Mouse (Mus musculus) liver, embryonic 15.5 days (tissue): Measurements from ENCODE around the gene Arhgap40. TPM values are rescaled to one million over a fixed set of nuclear protein-coding genes. Genes with fewer than 3 reads are reported as not detected.

Experiments
- ATAC-seq: fragments of 200-750 bp; cut with Nextera tagmentation; 2 replicates; pipeline ENCODE4 v1.8.0; 2017; ENCODE audit warnings: moderate number of reproducible peaks, mild to moderate bottlenecking, moderate library complexity; ENCODE audit not compliant: insufficient read depth
- H3K27ac ChIP-seq: fragments of 300-500 bp; sonication (generic); replicated peaks from 2 replicates; pipeline ENCODE4 v1.5.1; 2015; ENCODE audit warnings: mild to moderate bottlenecking, inconsistent platforms
- H3K27me3 ChIP-seq: fragments of 300-500 bp; sonication (generic); 2 replicates; pipeline ENCODE4 v1.6.1; 2015; ENCODE audit warnings: mild to moderate bottlenecking, inconsistent platforms
- H3K36me3 ChIP-seq: fragments of 300-500 bp; sonication (generic); replicated peaks from 2 replicates; pipeline ENCODE4 v1.6.1; 2015; ENCODE audit warnings: moderate library complexity, mild to moderate bottlenecking, inconsistent platforms
- H3K4me1 ChIP-seq: fragments of 300-500 bp; sonication (generic); replicated peaks from 2 replicates; pipeline ENCODE4 v1.6.1; 2015; ENCODE audit warnings: inconsistent platforms
- H3K4me2 ChIP-seq: fragments of 300-500 bp; sonication (generic); 2 replicates; pipeline ENCODE4 v1.6.1; 2015; ENCODE audit warnings: moderate library complexity, mild to moderate bottlenecking, inconsistent platforms
- H3K4me3 ChIP-seq: fragments of 300-500 bp; sonication (generic); replicated peaks from 2 replicates; pipeline ENCODE4 v1.5.1; 2015; ENCODE audit warnings: mild to moderate bottlenecking, inconsistent platforms
- H3K9ac ChIP-seq: fragments of 300-500 bp; sonication (generic); 2 replicates; pipeline ENCODE4 v1.6.1; 2015; ENCODE audit warnings: moderate library complexity, mild to moderate bottlenecking, inconsistent platforms
- H3K9me3 ChIP-seq: fragments of 300-500 bp; sonication (generic); replicated peaks from 2 replicates; pipeline ENCODE4 v1.6.1; 2016; ENCODE audit warnings: inconsistent platforms
- WGBS: fragments of 180-500 bp; shearing (Covaris S2); methylation state at CpG from one replicate; pipeline ENCODE4 v1.1.7; 2015; ENCODE audit warnings: mixed read lengths; ENCODE audit not compliant: insufficient replicate concordance; 5-methylcytosine and 5-hydroxymethylcytosine counted together
- polyA plus RNA-seq: library from polyadenylated mRNA; unstranded; fragments of >200 nt; fragmentation: Nextera tagmentation; extraction: Ambion mirVana; gene quantifications from 2 replicates; pipeline ENCODE4 v1.2.1, GENCODE M21; 2015

Arhgap40 gene
- polyA plus RNA-seq, 1 experiment from 2014 or later = 0.09 TPM

DNA sequence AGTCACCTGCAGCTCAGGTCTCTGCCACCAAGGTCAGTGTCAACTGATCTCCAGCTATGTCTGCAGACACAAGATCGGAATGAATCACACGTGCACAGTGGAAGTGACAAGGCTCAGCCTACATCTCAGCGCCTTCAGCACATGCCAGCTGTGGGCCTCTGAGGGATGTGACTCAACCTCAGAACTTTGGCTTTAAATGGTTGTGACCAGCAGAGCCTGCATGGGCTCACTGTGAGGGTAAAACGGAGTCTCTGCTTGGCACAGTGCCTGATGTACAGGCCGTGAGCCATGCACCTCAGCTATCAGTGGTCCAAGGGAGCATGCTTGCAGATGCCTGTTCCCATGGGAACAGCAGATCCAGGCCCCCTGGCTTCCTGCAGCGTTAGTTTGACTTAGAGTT lies 6.0 kb downstream of the Arhgap40 start:
- Histone ChIP-seq H3K4me2 (no peak overlapping the region), H3K9ac (no peak overlapping the region), H3K27ac (no peak overlapping the region), H3K4me3 (no peak overlapping the region), H3K36me3 (no peaks in the 10 kb centered on the region), H3K4me1 (no peaks in the 10 kb centered on the region), H3K9me3 (no peaks in the 10 kb centered on the region), H3K27me3 (no peaks in the 10 kb centered on the region)
- ATAC-seq = no peak
- WGBS = 59% methylated on average over 6 of the region's 6 CpGs

DNA sequence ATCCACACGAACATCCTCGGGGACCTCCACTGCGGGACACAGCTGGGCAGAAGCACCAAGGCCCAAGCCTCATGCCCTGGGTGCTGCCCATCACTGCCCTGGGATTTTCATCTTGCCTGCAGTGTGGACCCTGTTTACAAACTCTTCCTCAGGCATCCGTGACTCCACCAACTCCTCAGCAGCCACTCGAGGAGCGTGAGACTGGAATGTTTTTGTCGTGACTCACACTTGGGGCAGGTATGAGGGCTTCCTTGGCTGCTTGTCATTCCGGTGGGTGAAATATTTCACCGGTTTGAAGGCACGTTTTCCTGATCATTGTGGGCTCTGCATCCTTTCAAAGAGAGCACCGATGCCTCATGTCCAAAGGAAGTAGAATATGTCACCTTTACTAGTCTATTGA lies 6.5 kb downstream of the Arhgap40 start:
- H3K27me3 ChIP-seq = no peaks in the 10 kb centered on the region
- no peaks in the 10 kb centered on the region for H3K36me3 ChIP-seq
- ATAC-seq = no peak
- H3K4me2 ChIP-seq = no peak overlapping the region
- H3K27ac ChIP-seq = no peak overlapping the region
- H3K9ac ChIP-seq = no peak overlapping the region
- H3K4me3 ChIP-seq = no peak overlapping the region
- no peaks in the 10 kb centered on the region for H3K4me1 ChIP-seq
- 61% methylated on average over 11 of the region's 11 CpGs for WGBS
- no peaks in the 10 kb centered on the region for H3K9me3 ChIP-seq

DNA sequence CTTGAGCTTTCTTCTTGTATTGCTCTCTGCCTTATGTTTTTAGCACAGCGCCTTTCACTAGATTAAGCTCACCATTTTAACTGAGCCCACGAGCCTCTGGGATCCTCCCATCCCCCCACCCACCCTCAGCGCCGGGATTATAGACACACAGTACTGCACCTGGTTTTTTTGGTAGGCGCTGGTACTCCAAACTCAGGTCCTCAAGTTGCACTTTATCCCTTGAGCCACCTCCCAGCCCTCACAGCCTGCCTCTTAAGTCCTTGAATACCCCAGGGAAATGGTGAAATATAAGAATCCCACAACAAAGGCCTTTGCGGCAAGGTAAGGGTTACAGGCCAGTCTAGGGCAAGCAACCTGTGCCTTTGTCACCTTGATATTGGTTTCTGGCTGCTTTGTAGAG lies 7.2 kb downstream of the Arhgap40 start:
- ATAC-seq = no peak
- Histone ChIP-seq H3K4me2 (no peak overlapping the region), H3K27me3 (no peaks in the 10 kb centered on the region)

DNA sequence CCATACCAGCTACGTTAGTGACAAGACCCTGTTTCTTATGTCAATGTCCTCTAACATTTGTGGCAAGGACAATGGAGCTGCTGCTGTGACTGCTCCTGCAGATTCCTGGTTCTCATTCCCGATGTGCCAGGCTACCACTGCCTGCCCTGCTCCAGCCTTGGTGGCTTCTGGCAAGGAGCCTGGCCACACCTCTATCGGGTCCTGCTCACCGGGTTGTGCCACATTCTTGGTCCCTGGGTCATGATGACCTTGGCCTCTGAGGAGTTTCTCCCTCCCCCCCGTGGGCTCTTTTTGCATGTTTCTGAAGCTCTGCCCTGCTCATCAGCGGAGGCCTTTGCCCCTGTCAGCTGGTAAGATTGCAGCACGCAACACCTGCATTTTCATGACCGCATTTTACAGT lies 10.5 kb downstream of the Arhgap40 start:
- no peaks in the 10 kb centered on the region for H3K36me3 ChIP-seq
- H3K9ac ChIP-seq = no peak overlapping the region
- H3K27ac ChIP-seq = no peak overlapping the region
- WGBS = 61% methylated on average over 8 of the region's 8 CpGs
- no peaks in the 10 kb centered on the region for H3K27me3 ChIP-seq
- no peak for ATAC-seq
- no peaks in the 10 kb centered on the region for H3K9me3 ChIP-seq
- H3K4me3 ChIP-seq = no peak overlapping the region
- no peaks in the 10 kb centered on the region for H3K4me1 ChIP-seq
- no peak overlapping the region for H3K4me2 ChIP-seq

More for the DNA sequence above, 7.2 kb downstream of the Arhgap40 start:
- Histone ChIP-seq H3K4me3 (no peak overlapping the region), H3K9me3 (no peaks in the 10 kb centered on the region), H3K4me1 (no peaks in the 10 kb centered on the region), H3K9ac (no peak overlapping the region), H3K36me3 (no peaks in the 10 kb centered on the region), H3K27ac (no peak overlapping the region)
- 66% methylated on average over 6 of the region's 6 CpGs for WGBS

DNA sequence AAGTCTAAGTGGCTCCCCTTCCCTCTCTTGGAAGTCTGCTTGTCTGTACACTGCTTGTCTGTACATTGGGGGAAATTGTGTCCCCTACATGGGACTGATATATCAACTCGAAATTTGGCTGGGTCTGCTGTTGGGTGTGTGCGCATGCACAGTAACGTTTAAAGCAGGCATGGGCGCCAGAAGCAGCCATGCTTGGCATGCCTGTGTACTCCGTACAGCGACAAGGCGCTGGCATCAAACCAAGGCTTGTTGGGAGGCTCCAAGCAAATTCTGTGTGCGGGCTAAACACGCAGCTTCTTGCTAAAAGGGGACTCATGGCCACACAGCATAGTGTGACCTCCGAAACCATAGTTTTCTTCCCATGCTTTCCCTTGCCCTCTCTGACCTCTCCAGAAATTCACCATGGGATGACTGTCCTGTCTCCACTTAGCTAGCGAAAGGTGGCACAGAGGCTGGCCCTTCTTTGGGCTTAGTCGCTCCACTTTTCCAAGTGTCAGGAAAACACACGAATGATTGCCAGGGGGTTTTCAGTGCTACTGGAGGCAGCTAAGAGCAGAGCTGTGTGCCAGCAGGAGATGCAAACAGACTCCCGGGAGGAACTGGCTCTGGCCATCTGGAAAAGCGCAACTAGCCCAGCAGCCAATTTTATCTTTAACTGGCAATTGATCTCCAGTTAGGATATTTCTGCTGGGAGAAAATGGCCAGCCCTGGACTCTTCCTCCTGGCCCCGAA lies 11.7 kb downstream of the Arhgap40 start:
- Histone ChIP-seq H3K9me3 (no peaks in the 10 kb centered on the region), H3K27me3 (no peaks in the 10 kb centered on the region), H3K4me3 (no peak overlapping the region), H3K27ac (no peak overlapping the region), H3K9ac (no peak overlapping the region), H3K4me1 (no peaks in the 10 kb centered on the region), H3K4me2 (no peak overlapping the region), H3K36me3 (no peaks in the 10 kb centered on the region)
- ATAC-seq = no peak
- 68% methylated on average over 16 of the region's 16 CpGs for WGBS

DNA sequence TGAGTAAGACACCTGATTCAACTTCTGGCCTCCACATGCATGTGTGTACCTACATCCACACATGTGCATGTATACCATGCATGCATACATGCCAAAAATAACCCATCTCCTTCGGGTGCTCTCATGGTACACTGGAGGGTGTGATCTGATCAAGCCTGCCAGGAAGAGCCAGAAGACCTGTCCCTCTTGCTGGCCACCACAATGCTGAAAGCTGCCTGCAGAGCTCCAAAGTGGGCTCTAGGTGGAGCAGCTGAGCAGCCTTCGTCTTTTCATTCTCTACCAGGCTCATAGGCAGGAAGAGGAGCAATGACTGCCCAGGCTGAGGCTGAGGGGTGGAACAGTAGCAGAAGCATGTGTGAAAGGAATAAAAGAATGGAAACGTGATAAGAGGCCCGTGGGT lies 21.5 kb downstream of the Arhgap40 start:
- no peaks in the 10 kb centered on the region for H3K27me3 ChIP-seq
- no peak overlapping the region for H3K27ac ChIP-seq
- H3K9ac ChIP-seq = no peak overlapping the region
- no peak overlapping the region for H3K4me3 ChIP-seq
- no peak for ATAC-seq
- no peaks in the 10 kb centered on the region for H3K9me3 ChIP-seq
- no peaks in the 10 kb centered on the region for H3K36me3 ChIP-seq
- no peak overlapping the region for H3K4me2 ChIP-seq
- WGBS = 4% methylated on average over 4 of the region's 4 CpGs
- H3K4me1 ChIP-seq = no peaks in the 10 kb centered on the region

DNA sequence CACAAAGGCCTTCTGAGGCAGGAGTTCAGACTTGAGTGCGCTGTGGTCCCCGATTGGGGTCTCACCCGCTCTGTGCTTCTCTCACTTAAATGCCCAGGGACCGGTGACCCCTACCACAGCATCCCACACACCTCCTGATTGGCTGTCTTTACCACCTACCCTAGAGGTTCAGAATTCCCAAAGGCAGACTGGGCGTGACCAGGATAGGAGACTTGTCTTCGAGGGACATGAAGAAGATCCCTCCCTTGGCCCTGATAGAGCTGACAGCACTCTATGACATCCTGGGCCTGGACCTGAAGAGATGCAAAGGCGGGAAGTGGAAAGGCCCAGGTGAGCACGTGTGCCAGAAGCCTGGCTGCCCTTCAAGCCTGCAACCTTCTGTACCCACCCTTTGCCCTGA lies 22.0 kb downstream of the Arhgap40 start:
- Histone ChIP-seq H3K4me1 (no peaks in the 10 kb centered on the region), H3K36me3 (no peaks in the 10 kb centered on the region), H3K27ac (no peak overlapping the region), H3K4me2 (no peak overlapping the region), H3K9me3 (no peaks in the 10 kb centered on the region), H3K27me3 (0 out of 2 replicates have a peak, but pooled peaks cover under 1% of the 10 kb centered on the region), H3K9ac (no peak overlapping the region), H3K4me3 (no peak overlapping the region)
- ATAC-seq = no peak
- WGBS = 57% methylated on average over 8 of the region's 8 CpGs

DNA sequence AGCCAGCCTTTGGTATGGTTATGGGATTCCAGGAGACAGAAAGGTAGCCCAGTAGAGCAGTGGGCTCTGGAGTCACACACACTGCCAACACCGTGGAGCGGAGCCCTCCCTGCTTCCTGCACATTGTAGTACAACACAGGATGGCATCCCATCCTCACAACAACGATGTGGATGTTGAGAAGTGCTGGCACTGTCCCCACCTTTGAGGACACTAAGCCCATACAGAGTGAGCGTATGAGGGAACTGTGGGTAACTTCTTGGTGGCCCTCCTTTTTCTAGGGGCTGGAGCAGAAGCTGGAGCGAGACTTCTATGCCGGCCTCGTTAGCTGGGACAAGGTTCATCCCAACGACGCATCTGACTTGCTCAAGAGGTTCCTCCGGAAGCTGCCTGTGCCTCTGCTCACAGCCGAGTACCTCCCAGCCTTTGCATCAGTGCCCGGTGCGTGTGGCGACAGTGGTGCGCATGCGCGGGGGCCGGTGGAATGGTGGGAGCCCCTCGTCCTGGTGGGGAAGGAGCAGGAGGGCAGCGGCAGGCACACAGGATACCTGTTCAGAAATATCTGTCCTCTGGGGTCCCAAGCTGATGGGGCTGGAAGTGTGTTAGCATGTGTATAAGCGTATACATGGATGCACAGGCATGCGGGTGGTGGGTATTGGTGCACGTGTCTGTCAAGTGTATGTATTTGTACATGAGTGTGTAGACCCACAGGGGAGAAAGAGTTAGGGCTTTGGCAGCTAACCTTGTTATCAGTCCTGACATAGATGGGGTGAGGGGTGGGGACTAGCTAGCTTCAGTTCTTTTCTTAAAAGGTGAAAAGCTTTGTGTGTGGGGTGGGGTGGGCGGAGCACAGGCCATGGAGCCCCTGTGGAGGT lies 27.1 kb downstream of the Arhgap40 start:
- no peaks in the 10 kb centered on the region for H3K36me3 ChIP-seq
- H3K9me3 ChIP-seq = no peaks in the 10 kb centered on the region
- H3K4me3 ChIP-seq = no peak overlapping the region
- H3K27ac ChIP-seq = no peak overlapping the region
- WGBS = 42% methylated on average over 24 of the region's 24 CpGs
- no peaks in the 10 kb centered on the region for H3K4me1 ChIP-seq
- peaks cover 5% of the 10 kb centered on the region; the same call in 1 of the 2 replicates for H3K27me3 ChIP-seq
- no peak overlapping the region for H3K4me2 ChIP-seq
- ATAC-seq = no peak
- H3K9ac ChIP-seq = no peak overlapping the region

DNA sequence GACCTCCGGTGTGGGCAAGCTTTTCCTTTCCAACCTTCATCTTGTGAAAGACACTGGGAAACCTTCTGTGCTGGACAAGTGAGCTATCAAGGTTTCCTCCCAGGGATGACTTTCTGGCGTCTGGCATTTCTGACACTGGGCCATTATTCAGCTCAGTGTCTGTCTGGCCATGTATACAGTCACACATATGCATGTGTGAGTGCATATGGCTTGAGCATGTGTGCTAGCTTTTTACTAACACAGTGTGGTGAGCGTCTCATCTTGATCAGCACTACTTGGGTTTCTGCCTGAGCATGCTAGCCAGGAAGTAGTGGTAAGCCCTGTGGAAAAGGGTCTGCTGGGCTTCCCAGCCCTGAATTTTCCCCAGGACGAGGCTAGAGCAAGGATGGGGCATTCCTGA lies 28.7 kb downstream of the Arhgap40 start:
- Histone ChIP-seq H3K4me3 (no peak overlapping the region), H3K9me3 (no peaks in the 10 kb centered on the region), H3K36me3 (no peaks in the 10 kb centered on the region), H3K27ac (no peak overlapping the region), H3K4me2 (no peak overlapping the region), H3K4me1 (no peaks in the 10 kb centered on the region), H3K9ac (no peak overlapping the region), H3K27me3 (peaks cover 5% of the 10 kb centered on the region; the same call in 1 of the 2 replicates)
- 34% methylated on average over 4 of the region's 4 CpGs for WGBS
- no peak for ATAC-seq

DNA sequence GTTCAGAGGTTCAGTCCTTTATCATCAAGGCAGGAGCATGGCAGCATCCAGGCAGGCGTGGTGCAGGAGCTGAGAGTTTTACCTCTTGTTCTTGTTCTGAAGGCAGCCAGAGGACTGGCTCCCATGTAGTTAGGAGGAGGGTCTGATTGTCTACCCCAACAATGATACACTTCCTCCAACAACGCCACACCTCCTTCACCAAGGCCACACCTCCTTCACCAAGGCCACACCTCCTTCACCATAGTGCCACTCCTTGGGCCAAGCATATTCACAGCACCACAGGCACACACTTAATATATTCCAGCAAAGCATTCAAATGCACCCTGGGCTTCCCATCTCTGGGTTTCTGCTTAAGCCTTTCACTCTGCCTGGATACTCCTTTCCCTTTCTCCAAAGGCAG lies 32.7 kb downstream of the Arhgap40 start:
- no peak for ATAC-seq
- Histone ChIP-seq H3K4me3 (no peak overlapping the region), H3K36me3 (no peaks in the 10 kb centered on the region), H3K4me2 (no peak overlapping the region), H3K27me3 (peaks cover 22% of the 10 kb centered on the region), H3K4me1 (no peaks in the 10 kb centered on the region), H3K27ac (no peak overlapping the region), H3K9ac (no peak overlapping the region), H3K9me3 (no peaks in the 10 kb centered on the region)
- 52% methylated on average over 2 of the region's 2 CpGs for WGBS

DNA sequence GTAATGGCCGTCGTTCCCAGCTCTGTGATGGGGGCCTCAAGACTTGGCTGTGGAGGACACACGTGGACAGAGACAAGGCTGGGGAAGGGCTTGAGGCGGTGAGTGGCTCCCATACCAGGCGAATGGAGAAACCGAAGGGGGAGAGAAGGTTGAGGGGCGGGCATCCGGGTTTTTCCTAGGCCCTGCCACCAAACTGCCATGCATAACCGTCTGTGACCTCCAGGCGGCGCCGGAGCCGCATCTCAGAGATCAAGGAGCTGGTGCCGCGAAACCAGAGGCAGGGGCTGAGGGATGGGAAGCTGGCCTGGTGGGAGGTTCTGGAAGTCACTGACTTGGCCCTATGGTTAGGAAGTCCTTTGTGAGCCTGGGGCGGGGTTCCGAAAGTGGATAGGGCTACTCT lies 34.2 kb downstream of the Arhgap40 start:
- ATAC-seq = no peak

More for the DNA sequence above, 34.2 kb downstream of the Arhgap40 start:
- H3K4me3 ChIP-seq = no peak overlapping the region
- H3K4me1 ChIP-seq = no peaks in the 10 kb centered on the region
- no peaks in the 10 kb centered on the region for H3K9me3 ChIP-seq
- H3K27me3 ChIP-seq = peaks cover 34% of the 10 kb centered on the region
- no peaks in the 10 kb centered on the region for H3K36me3 ChIP-seq
- H3K27ac ChIP-seq = no peak overlapping the region
- H3K9ac ChIP-seq = no peak overlapping the region
- no peak overlapping the region for H3K4me2 ChIP-seq
- 6% methylated on average over 17 of the region's 17 CpGs for WGBS
